Mouse (Mus musculus): ENCODE data around the gene Rfc2. TPM values are rescaled to one million over a fixed set of nuclear protein-coding genes. Genes with fewer than 3 reads are reported as not detected.

Gene Rfc2
- polyA plus RNA-seq, 1 experiment from 2014 or later: 432 TPM

DNA sequence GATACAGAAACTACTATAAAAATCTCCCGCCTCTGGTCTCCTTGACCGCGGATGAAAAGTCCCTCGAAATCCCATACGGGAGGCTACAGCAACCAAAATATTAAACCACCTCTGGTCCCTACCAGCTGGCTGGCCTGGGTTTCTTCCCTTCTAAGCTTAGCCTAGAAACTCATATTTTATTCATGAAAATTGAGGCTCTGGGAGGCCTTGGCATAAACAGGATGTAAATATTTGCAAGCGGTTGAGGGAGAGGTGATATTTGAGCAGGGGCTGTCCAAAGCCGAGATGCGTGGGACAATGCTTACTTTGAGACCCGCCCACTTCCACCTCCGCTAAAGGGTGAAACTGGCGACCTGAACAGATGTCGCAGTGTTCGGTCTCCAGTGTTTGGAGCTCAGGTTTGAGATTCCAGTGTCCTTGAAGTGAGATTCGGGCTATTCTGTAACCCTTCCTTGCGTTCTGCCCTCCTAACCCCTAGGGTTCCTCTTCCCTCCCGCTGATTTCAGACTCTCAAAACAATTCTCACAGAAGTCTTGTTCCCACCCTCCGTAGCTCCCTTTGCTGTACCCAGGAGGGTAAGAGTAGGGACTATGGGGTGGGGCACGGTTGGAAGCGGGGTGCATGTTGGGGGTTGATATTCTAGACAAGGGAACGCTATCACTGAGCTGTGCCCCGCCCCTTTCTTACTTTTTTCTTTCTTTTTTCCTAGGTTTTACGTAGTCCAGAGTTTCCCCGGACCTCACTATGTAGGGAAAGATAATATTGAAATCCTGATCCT lies 9.2 kb upstream of the Rfc2 start:
- H3K4me1 ChIP-seq: peaks cover 31% of the 10 kb centered on the region
- WGBS: 3% methylated on average over 23 of the region's 23 CpGs
- peaks cover 9% of the 10 kb centered on the region for H3K27me3 ChIP-seq (ENCODE audit: low read depth, poor library complexity, severe bottlenecking)
- H3K27ac ChIP-seq (replicated peaks): peak overlapping the region; percentile 81
- peak overlapping the region; percentile 57 for H3K4me3 ChIP-seq
- H3K9me3 ChIP-seq (replicated peaks): 0 out of 2 replicates have a peak, but pooled peaks cover 2% of the 10 kb centered on the region
- DNase-seq (ENCODE audit: low spot score): peak; percentile 67
- H3K36me3 ChIP-seq: no peaks in the 10 kb centered on the region

DNA sequence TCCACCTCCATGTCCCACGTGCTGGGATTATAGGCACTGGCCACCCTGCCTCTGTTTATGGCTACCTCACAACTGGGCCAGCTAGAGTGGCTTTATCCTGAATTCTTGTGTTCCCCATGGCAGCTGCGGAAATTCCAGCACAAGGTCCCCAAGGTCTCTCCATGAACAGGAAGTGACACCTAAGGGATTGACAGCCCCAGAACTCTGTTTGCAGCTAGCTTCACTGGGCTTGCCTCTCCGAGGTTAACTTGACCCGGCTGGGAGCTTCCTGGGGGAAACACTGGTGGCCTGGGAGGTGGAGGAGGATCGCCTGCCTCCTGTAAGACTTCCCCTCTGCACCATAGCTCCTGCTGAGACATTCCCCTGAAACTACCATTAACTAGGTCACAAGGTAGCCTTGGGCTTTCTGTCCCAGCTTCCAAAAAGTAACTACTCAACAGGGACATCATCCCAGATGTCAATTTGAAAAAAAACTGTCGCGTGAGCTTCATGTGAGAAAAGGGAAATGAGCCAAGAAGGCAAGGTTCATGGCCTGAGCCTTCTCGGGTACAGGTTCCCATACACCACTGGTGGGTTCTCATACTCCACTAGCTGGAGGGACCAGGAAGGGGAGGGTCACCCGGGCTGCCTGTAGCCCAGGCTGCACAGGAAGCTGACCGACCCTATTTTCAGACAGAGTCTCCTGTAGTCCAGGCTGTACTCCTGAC lies 8.5 kb upstream of the Rfc2 start:
- 0 out of 2 replicates have a peak, but pooled peaks cover 2% of the 10 kb centered on the region for H3K9me3 ChIP-seq (replicated peaks)
- no peak for DNase-seq (ENCODE audit: low spot score)
- H3K27ac ChIP-seq (replicated peaks): peak overlapping the region; percentile 81
- peaks cover 28% of the 10 kb centered on the region for H3K4me1 ChIP-seq
- no peaks in the 10 kb centered on the region for H3K36me3 ChIP-seq
- peak overlapping the region; percentile 57 for H3K4me3 ChIP-seq
- peaks cover 9% of the 10 kb centered on the region for H3K27me3 ChIP-seq (ENCODE audit: low read depth, poor library complexity, severe bottlenecking)
- 46% methylated on average over 10 of the region's 10 CpGs for WGBS

DNA sequence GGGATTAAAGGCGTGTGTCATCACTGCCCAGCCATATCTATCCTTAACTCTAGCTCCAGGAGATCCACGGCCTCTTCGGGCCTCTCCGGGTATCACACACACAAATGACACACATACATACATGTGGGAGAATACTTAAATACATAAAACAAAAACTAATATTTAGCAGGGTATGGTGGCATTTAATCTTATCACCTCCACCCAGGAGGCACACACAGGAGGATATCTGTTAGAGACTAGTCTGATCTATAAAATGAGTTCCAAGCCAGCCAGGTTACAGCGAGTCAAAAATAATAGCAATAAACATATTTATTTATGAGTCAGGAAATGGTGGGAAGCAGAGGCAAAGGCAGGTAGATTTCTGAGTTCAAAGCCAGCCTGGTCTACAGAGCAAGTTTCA lies 5.3 kb upstream of the Rfc2 start:
- H3K4me3 ChIP-seq: no peak overlapping the region
- peaks cover 9% of the 10 kb centered on the region for H3K27me3 ChIP-seq (ENCODE audit: low read depth, poor library complexity, severe bottlenecking)
- no peak for DNase-seq (ENCODE audit: low spot score)
- no peaks in the 10 kb centered on the region for H3K36me3 ChIP-seq
- 0 out of 2 replicates have a peak, but pooled peaks cover 1% of the 10 kb centered on the region for H3K9me3 ChIP-seq (replicated peaks)
- 94% methylated on average over 5 of the region's 5 CpGs for WGBS
- peaks cover 16% of the 10 kb centered on the region for H3K4me1 ChIP-seq
- no peak overlapping the region for H3K27ac ChIP-seq (replicated peaks)

DNA sequence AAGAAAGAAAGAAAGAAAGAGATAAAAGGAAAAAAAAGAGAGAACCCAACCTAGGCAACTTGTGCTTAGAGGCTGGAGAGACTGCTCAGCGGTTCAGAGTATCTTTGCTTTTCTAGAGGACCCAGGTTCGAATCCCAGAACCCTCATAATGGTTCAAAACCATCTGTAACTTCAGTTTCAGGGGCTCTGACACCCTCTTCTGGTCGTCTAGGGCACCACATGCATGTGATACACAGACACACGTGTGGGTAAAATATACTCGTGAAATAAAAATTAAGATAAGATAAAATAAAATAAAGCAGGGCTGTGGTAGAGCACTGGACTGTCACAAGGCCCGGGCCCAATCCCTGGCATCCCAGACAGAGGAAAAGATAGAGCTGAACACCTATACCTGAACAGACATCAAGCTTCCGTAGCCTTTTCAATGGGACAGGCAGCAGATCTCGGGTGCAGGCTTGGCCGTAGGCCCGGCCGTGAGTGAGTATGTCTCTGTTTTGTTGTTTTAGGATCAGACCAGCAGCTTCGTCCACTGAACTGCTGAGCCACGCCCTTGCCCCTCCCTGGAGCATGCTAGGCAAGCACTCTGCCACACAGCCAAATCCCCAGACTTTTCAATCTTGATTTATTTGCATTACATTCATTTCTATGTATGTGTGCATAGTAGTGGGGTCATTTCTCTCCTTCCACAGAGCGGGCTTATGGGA lies 4.5 kb upstream of the Rfc2 start:
- peaks cover 11% of the 10 kb centered on the region for H3K4me1 ChIP-seq
- no peak overlapping the region for H3K27ac ChIP-seq (replicated peaks)
- H3K36me3 ChIP-seq: no peaks in the 10 kb centered on the region
- H3K4me3 ChIP-seq: no peak overlapping the region
- 79% methylated on average over 14 of the region's 14 CpGs for WGBS
- no peaks in the 10 kb centered on the region for H3K9me3 ChIP-seq (replicated peaks)
- no peak for DNase-seq (ENCODE audit: low spot score)
- peaks cover 9% of the 10 kb centered on the region for H3K27me3 ChIP-seq (ENCODE audit: low read depth, poor library complexity, severe bottlenecking)

DNA sequence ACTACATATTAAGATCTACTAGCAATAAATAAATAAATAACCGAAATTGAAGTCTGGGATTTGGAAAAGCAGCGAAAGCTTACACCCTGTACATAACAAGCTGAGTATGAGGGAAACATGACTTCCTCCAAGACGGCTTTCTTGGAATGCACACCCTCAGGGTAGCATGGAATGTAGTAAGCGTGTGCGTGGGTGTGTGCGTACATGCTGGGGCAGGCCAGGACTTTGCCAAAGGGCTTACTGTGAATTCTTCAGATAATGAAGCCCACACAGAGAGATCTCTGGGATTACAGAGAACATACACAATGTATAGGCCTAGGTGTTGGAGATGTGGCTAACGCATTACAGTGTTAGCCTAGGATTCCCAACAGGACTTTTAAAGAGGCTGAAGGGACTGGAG lies 3.6 kb upstream of the Rfc2 start:
- Histone ChIP-seq H3K4me1 (peaks cover 2% of the 10 kb centered on the region), H3K9me3 (replicated peaks) (no peaks in the 10 kb centered on the region), H3K27ac (replicated peaks) (no peak overlapping the region), H3K4me3 (no peak overlapping the region), H3K36me3 (no peaks in the 10 kb centered on the region), H3K27me3 (ENCODE audit: low read depth, poor library complexity, severe bottlenecking) (peaks cover 7% of the 10 kb centered on the region)
- WGBS: 85% methylated on average over 7 of the region's 7 CpGs
- no peak for DNase-seq (ENCODE audit: low spot score)

DNA sequence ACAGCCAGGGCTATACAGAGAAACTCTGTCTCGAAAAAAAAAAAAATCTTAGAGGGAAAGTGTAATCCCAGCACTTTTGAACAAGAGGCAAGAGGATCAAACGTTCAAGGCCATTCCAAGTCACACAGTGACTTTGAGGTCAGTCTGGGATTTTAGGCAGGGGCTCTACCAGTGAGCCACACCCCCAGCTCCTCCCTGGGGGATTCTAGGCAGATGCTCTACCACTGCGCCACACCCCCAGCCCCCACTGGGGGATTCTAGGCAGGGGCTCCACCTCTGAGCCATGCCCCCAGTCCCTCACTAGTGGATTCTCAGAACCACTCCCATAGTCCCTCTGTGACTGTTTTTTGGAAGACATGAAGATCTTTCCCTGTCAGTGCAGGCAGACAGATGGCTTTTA lies 2.0 kb upstream of the Rfc2 start:
- no peak for DNase-seq (ENCODE audit: low spot score)
- H3K4me1 ChIP-seq: peaks cover 12% of the 10 kb centered on the region
- H3K27me3 ChIP-seq (ENCODE audit: low read depth, poor library complexity, severe bottlenecking): no peaks in the 10 kb centered on the region
- H3K36me3 ChIP-seq: no peaks in the 10 kb centered on the region
- WGBS: 76% methylated on average over 3 of the region's 3 CpGs
- no peak overlapping the region for H3K4me3 ChIP-seq
- no peak overlapping the region for H3K27ac ChIP-seq (replicated peaks)
- H3K9me3 ChIP-seq (replicated peaks): no peaks in the 10 kb centered on the region

DNA sequence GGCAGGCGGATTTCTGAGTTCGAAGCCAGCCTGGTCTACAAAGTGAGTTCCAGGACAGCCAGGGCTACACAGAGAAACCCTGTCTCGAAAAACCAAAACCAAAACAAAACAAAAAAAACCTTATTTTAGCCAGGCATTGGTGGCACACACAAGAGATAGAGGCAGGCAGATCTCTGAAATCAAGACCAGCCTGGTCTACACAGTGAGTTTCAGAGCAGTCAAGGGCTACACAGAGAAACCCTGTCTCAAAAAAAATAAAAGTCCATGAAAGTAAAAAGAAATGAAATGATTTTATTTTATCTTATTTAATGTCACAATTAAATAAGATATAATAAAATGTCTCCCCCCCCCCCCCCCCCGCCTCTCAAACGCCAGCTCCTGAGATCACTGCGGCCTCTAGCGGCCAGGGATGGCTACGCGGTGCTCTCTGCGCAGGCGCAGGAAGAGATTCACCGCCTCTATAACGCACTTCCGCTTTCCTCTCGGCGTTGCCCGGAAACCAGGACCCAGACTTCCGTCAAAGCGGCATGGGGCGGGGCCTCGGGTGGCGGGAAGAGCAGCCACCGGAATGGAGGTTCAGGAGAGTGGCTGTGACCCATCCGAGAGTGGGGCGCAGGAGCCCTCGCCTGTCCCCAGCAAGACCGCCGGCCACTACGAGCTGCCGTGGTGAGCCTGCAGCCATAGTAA lies 1.2 kb downstream of the Rfc2 start:
- whole genome bisulfite sequencing: 8% methylated on average over 30 of the region's 30 CpGs
- Histone ChIP-seq H3K4me1 (peaks cover 16% of the 10 kb centered on the region), H3K9me3 (replicated peaks) (no peaks in the 10 kb centered on the region), H3K27ac (replicated peaks) (peak overlapping the region; percentile 90), H3K36me3 (peaks cover 25% of the 10 kb centered on the region), H3K4me3 (peak overlapping the region; percentile 89), H3K27me3 (ENCODE audit: low read depth, poor library complexity, severe bottlenecking) (no peaks in the 10 kb centered on the region)
- peak; percentile 96 for DNase-seq (ENCODE audit: low spot score)

DNA sequence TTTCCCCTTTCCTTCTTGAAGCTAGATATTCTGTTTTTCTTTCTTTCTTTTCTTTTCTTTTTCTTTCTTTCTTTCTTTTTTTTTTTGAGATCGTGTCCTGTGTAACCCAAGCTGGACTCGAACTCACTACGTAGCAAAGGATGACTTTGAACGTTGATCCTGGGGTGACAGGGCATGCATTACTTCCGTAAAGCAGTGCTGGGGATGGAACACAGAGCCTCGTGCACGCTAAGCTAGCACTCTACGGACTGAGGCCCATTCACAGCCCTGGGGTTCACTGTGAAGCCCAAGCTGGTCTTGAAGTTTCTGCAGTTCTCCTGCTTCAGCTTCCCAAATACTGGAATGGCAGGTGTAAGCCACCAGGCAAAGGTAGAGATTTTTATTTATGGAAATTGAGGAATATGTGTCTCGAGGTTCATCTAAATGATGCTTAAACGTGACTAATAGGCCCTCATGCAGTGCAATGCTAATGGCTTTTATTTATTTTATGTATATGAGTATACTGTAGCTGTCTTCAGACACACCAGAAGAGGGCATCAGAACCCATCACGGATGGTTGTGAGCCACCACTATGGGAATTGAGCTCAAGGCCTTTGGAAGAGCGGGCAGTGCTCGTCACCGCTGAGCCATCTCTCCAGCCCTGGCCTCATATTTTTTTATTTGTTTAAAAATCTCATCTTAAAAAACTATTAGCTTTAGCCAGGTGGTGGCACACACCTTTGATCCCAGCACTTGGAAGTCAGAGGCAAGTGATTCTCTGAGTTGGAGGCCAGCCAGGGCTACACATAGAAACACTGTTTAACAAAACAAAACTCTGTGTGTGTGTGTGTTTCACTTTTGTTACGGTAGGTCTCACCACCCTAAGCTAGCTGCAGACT lies 2.1 kb downstream of the Rfc2 start:
- Histone ChIP-seq H3K27me3 (ENCODE audit: low read depth, poor library complexity, severe bottlenecking) (no peaks in the 10 kb centered on the region), H3K4me1 (peaks cover 16% of the 10 kb centered on the region), H3K27ac (replicated peaks) (peak overlapping the region; percentile 90), H3K4me3 (peak overlapping the region; percentile 89), H3K36me3 (peaks cover 33% of the 10 kb centered on the region), H3K9me3 (replicated peaks) (no peaks in the 10 kb centered on the region)
- no peak for DNase-seq (ENCODE audit: low spot score)
- 34% methylated on average over 15 of the region's 15 CpGs for WGBS

DNA sequence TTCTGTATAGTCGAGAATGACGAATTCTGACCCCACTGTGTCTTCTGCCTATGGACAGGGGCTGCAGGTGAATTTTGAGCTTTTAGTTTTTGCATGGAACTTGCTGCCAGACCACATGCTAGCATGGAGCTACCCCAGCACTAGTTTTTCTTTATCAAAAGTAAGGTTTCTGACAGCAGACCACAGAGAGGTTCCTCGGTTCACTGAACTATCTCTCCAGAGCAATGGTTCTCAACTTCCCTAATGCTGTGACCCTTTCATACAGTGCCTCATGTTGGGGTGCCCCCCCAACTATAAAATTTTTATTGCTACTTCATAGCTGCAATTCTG lies 2.7 kb downstream of the Rfc2 start:
- Histone ChIP-seq H3K4me1 (peaks cover 16% of the 10 kb centered on the region), H3K9me3 (replicated peaks) (no peaks in the 10 kb centered on the region), H3K36me3 (peaks cover 39% of the 10 kb centered on the region), H3K27me3 (ENCODE audit: low read depth, poor library complexity, severe bottlenecking) (no peaks in the 10 kb centered on the region), H3K4me3 (peak overlapping the region; percentile 89), H3K27ac (replicated peaks) (no peak overlapping the region)
- no peak for DNase-seq (ENCODE audit: low spot score)
- 84% methylated on average over 3 of the region's 3 CpGs for WGBS

DNA sequence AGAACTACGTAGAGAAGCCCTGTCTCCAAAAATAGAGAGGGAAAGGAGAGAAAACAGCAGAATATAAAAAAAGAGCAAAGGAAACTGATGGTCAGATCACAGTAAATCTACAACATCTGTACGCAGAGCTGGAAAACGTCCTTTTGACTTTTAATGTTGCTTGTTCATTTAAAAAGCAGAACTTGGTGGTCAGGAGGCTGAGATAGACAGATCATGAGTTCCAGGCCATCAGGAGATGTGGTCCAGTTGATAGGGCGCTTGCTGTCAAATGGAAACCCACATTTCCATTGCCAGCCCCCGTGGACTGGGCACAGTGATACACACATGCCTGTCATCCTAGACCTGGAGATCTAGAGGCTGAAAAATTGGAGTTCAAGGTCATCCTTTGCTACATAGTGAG lies 3.6 kb downstream of the Rfc2 start:
- DNase-seq (ENCODE audit: low spot score): no peak
- Histone ChIP-seq H3K36me3 (peaks cover 48% of the 10 kb centered on the region), H3K27ac (replicated peaks) (no peak overlapping the region), H3K4me3 (no peak overlapping the region), H3K27me3 (ENCODE audit: low read depth, poor library complexity, severe bottlenecking) (no peaks in the 10 kb centered on the region), H3K4me1 (peaks cover 16% of the 10 kb centered on the region), H3K9me3 (replicated peaks) (no peaks in the 10 kb centered on the region)
- WGBS: 93% methylated on average over 5 of the region's 5 CpGs

DNA sequence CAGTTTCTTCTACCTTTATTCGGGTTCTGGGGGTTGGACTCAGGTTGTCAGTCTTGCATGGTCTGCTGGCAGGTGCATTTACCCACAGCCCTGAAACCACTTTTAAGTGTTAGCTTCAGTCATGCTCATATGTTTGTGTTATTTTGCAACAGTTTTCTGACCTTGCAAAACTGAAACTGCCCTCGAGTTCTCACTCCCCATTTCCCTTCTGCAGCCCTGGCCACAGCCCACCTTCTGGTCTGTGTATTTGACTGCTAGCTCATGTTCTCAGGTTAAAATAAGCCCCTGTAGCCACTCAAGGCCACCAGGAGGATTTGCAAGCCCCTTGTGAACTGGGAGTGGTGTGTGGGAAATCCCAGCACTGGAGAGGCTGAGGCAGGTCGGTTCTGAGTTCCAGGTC lies 8.7 kb downstream of the Rfc2 start:
- WGBS: 85% methylated on average over 3 of the region's 3 CpGs
- Histone ChIP-seq H3K4me3 (no peak overlapping the region), H3K36me3 (peaks cover 99% of the 10 kb centered on the region), H3K4me1 (peaks cover 4% of the 10 kb centered on the region; the same call in 1 of the 2 replicates), H3K27ac (replicated peaks) (no peak overlapping the region), H3K27me3 (ENCODE audit: low read depth, poor library complexity, severe bottlenecking) (no peaks in the 10 kb centered on the region), H3K9me3 (replicated peaks) (no peaks in the 10 kb centered on the region)
- no peak for DNase-seq (ENCODE audit: low spot score)
